Mouse (Mus musculus) liver, embryonic 15.5 days (tissue): ENCODE measurements around the gene Serpinb1c. TPM values are rescaled to one million over a fixed set of nuclear protein-coding genes. Genes with fewer than 3 reads are reported as not detected.
"Not testable (repeated sequence)": the region's sequence is repeated elsewhere in the genome, so short reads cannot be mapped to it uniquely, and the experiment has no call there.

Source experiments
- ATAC-seq: fragments of 200-750 bp; cut with Nextera tagmentation; 2 replicates; pipeline ENCODE4 v1.8.0; 2017; ENCODE audit warnings: moderate number of reproducible peaks, mild to moderate bottlenecking, moderate library complexity; ENCODE audit not compliant: insufficient read depth
- H3K27ac ChIP-seq: fragments of 300-500 bp; sonication (generic); replicated peaks from 2 replicates; pipeline ENCODE4 v1.5.1; 2015; ENCODE audit warnings: mild to moderate bottlenecking, inconsistent platforms
- H3K27me3 ChIP-seq: fragments of 300-500 bp; sonication (generic); 2 replicates; pipeline ENCODE4 v1.6.1; 2015; ENCODE audit warnings: mild to moderate bottlenecking, inconsistent platforms
- H3K36me3 ChIP-seq: fragments of 300-500 bp; sonication (generic); replicated peaks from 2 replicates; pipeline ENCODE4 v1.6.1; 2015; ENCODE audit warnings: moderate library complexity, mild to moderate bottlenecking, inconsistent platforms
- H3K4me1 ChIP-seq: fragments of 300-500 bp; sonication (generic); replicated peaks from 2 replicates; pipeline ENCODE4 v1.6.1; 2015; ENCODE audit warnings: inconsistent platforms
- H3K4me2 ChIP-seq: fragments of 300-500 bp; sonication (generic); 2 replicates; pipeline ENCODE4 v1.6.1; 2015; ENCODE audit warnings: moderate library complexity, mild to moderate bottlenecking, inconsistent platforms
- H3K4me3 ChIP-seq: fragments of 300-500 bp; sonication (generic); replicated peaks from 2 replicates; pipeline ENCODE4 v1.5.1; 2015; ENCODE audit warnings: mild to moderate bottlenecking, inconsistent platforms
- H3K9ac ChIP-seq: fragments of 300-500 bp; sonication (generic); 2 replicates; pipeline ENCODE4 v1.6.1; 2015; ENCODE audit warnings: moderate library complexity, mild to moderate bottlenecking, inconsistent platforms
- H3K9me3 ChIP-seq: fragments of 300-500 bp; sonication (generic); replicated peaks from 2 replicates; pipeline ENCODE4 v1.6.1; 2016; ENCODE audit warnings: inconsistent platforms
- WGBS: fragments of 180-500 bp; shearing (Covaris S2); methylation state at CpG from one replicate; pipeline ENCODE4 v1.1.7; 2015; ENCODE audit warnings: mixed read lengths; ENCODE audit not compliant: insufficient replicate concordance; 5-methylcytosine and 5-hydroxymethylcytosine counted together
- polyA plus RNA-seq: library from polyadenylated mRNA; unstranded; fragments of >200 nt; fragmentation: Nextera tagmentation; extraction: Ambion mirVana; gene quantifications from 2 replicates; pipeline ENCODE4 v1.2.1, GENCODE M21; 2015

Serpinb1c gene
- polyA plus RNA-seq, result not detected in 2 replicates

DNA sequence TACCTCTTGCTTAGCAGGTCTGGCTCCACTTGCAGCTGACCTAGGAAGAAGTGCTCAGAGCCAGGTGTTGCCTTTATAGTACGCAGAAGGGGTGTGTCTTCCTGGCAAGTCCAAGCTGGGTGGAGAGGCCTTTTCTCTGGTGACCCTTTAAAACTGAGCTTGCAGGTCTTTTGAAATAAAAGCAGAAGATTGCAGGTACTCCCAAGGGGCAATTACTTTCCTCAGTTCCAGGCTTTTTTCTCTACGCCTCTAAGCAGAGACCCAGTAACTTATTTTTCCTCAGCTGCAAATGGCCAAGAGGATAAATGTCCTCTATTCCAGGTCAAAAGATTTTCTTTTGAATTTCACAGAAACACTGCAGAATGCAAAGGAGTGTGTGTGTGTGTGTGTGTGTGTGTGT is at the start of gene Serpinb1c:
Serpinb1c (minus strand) TSS at position 101 of the 400 bp plus-strand sequence.
- Histone ChIP-seq H3K4me3 (no peak within 1 kb of the TSS), H3K9me3 (no peaks in the 10 kb centered on the region), H3K36me3 (no peaks in the 10 kb centered on the region), H3K4me2 (no peak within 1 kb of the TSS), H3K9ac (no peak within 1 kb of the TSS), H3K27me3 (no peaks in the 10 kb centered on the region), H3K27ac (no peak within 1 kb of the TSS), H3K4me1 (no peaks in the 10 kb centered on the region)
- ATAC-seq, result no peak
- 65% methylated on average over 2 of the region's 2 CpGs for WGBS

DNA sequence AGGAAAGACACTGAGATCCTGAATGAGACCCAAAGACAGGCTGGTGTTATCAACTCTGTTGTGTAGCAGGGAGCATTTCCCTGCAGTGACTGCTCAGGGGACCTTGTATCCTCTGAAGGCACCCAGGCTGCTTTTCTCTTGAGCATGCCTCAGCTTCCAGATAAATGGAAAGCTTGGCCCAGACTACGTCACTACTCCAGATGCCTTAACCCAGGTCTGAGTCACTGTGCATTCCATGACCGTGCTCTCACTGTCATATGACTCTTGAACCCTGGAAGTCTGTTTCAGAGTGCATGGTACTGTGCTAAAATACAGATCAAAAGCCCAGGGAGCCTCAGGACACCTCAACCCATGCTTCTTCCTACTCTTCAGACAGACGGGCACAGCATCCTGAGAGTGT is 41.2 kb upstream of the Serpinb1c start:
- 46% methylated on average over 3 of the region's 3 CpGs for WGBS
- ATAC-seq, result not testable (repeated sequence)

DNA sequence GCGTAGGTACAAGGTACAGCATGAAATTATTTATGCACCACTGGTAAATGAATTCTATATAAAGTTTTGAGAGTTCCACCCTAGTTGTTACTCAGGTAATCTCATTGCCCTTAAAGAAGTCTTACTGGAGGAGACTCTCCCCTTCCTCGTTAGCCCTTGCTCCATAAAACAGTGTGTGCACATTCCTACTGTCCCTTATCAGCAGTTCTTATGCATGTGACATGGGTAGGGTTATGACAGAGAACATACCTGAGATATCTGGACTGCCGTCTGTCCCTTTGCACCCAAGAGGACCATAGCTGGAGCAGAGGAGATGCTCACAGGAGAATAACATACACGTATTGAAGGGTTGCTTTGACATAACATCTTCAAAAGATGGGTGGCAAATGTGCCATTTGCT is 40.3 kb upstream of the Serpinb1c start:
- not testable (repeated sequence) for H3K9me3 ChIP-seq, H3K4me1 ChIP-seq, H3K4me3 ChIP-seq, H3K27ac ChIP-seq, H3K27me3 ChIP-seq, ATAC-seq, H3K4me2 ChIP-seq, H3K36me3 ChIP-seq, H3K9ac ChIP-seq
- 57% methylated on average over 4 of the region's 4 CpGs for WGBS

More for the DNA sequence above, 41.2 kb upstream of the Serpinb1c start:
- not testable (repeated sequence) for H3K36me3 ChIP-seq, H3K9ac ChIP-seq, H3K4me3 ChIP-seq, H3K27me3 ChIP-seq, H3K4me2 ChIP-seq, H3K9me3 ChIP-seq, H3K4me1 ChIP-seq, H3K27ac ChIP-seq

- Histone ChIP-seq H3K9me3 (no peaks in the 10 kb centered on the region), H3K9ac (no peak overlapping the region), H3K36me3 (no peaks in the 10 kb centered on the region), H3K4me2 (no peak overlapping the region), H3K27ac (no peak overlapping the region), H3K27me3 (no peaks in the 10 kb centered on the region; the same call in 1 of the 2 replicates), H3K4me3 (no peak overlapping the region), H3K4me1 (no peaks in the 10 kb centered on the region)
- 6% methylated on average over 1 of the region's 1 CpGs for WGBS
- no peak for ATAC-seq
Observed at GRCm38 (mm10) chr13:32934706-32935381, 36.8 kb upstream of the Serpinb1c start.

- no peak for ATAC-seq
- Histone ChIP-seq H3K9me3 (no peaks in the 10 kb centered on the region), H3K4me1 (no peaks in the 10 kb centered on the region), H3K36me3 (no peaks in the 10 kb centered on the region), H3K4me3 (no peak overlapping the region), H3K27ac (no peak overlapping the region), H3K27me3 (no peaks in the 10 kb centered on the region; the same call in 1 of the 2 replicates), H3K4me2 (no peak overlapping the region), H3K9ac (no peak overlapping the region)
- WGBS, result 15% methylated on average over 2 of the region's 2 CpGs
Observed at GRCm38 (mm10) chr13:32929107-32929750, 31.2 kb upstream of the Serpinb1c start.

- Histone ChIP-seq H3K9me3 (no peaks in the 10 kb centered on the region), H3K4me1 (no peaks in the 10 kb centered on the region), H3K36me3 (no peaks in the 10 kb centered on the region), H3K9ac (no peak overlapping the region), H3K4me2 (no peak overlapping the region), H3K4me3 (no peak overlapping the region), H3K27ac (no peak overlapping the region), H3K27me3 (no peaks in the 10 kb centered on the region)
- no peak for ATAC-seq
- 65% methylated on average over 1 of the region's 1 CpGs for WGBS
Observed at GRCm38 (mm10) chr13:32927241-32927640, 29.2 kb upstream of the Serpinb1c start.

DNA sequence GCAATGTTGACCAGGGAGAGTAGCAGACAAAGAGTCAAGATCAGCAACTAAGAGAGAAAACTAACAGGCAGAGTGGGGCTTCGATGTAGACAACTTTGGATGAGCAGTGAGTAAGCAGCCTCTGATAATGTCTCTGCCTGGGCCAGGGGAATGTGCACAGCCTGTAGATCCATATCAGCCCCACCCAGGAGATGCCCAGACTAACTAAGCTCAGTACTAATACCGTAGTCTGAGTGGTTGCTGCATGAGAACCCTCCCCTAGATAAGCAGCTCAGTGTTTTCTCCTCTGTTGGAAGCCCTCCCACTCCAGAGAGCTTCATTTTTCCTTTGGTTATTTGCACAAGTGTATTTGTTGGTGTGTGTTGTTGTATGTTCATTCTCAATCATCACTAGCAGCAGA is 28.6 kb upstream of the Serpinb1c start:
- ATAC-seq, result no peak
- H3K4me1 ChIP-seq, result no peaks in the 10 kb centered on the region
- no peaks in the 10 kb centered on the region for H3K36me3 ChIP-seq

GRCm38 (mm10) chr13:32924578-32925360 is 26.8 kb upstream of the Serpinb1c start:
- no peaks in the 10 kb centered on the region for H3K36me3 ChIP-seq
- ATAC-seq, result no peak
- no peaks in the 10 kb centered on the region for H3K9me3 ChIP-seq
- no peaks in the 10 kb centered on the region for H3K27me3 ChIP-seq
- no peak overlapping the region for H3K9ac ChIP-seq
- no peak overlapping the region for H3K4me2 ChIP-seq
- WGBS, result 45% methylated on average over 7 of the region's 7 CpGs
- no peaks in the 10 kb centered on the region for H3K4me1 ChIP-seq
- H3K27ac ChIP-seq, result no peak overlapping the region
- no peak overlapping the region for H3K4me3 ChIP-seq

More for the DNA sequence above, 28.6 kb upstream of the Serpinb1c start:
- Histone ChIP-seq H3K27ac (no peak overlapping the region), H3K9me3 (no peaks in the 10 kb centered on the region), H3K9ac (no peak overlapping the region), H3K4me3 (no peak overlapping the region), H3K4me2 (no peak overlapping the region), H3K27me3 (no peaks in the 10 kb centered on the region)
- WGBS, result 50% methylated on average over 2 of the region's 2 CpGs

DNA sequence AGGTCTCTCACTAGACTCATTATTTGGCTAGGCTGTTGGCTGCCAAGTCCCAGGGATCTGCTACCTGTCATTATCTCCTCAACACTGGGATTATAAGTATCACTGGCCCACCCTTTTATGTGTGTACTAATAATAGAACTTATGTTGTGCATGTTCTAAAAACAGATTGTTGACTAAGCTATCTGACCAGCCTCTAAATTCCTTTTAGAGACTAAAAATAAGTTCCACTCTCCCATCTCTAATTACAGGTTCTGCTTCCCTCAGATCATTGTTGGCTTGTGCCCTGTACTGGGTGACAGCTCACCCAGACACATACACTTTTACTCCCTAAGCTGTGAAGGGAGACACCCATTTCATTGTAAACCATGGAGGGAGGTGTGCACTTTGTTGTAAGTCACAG is 24.6 kb upstream of the Serpinb1c start:
- Histone ChIP-seq H3K9ac (no peak overlapping the region), H3K4me3 (no peak overlapping the region), H3K36me3 (no peaks in the 10 kb centered on the region), H3K9me3 (no peaks in the 10 kb centered on the region), H3K27ac (no peak overlapping the region), H3K4me1 (no peaks in the 10 kb centered on the region), H3K4me2 (no peak overlapping the region), H3K27me3 (no peaks in the 10 kb centered on the region)
- ATAC-seq, result no peak

DNA sequence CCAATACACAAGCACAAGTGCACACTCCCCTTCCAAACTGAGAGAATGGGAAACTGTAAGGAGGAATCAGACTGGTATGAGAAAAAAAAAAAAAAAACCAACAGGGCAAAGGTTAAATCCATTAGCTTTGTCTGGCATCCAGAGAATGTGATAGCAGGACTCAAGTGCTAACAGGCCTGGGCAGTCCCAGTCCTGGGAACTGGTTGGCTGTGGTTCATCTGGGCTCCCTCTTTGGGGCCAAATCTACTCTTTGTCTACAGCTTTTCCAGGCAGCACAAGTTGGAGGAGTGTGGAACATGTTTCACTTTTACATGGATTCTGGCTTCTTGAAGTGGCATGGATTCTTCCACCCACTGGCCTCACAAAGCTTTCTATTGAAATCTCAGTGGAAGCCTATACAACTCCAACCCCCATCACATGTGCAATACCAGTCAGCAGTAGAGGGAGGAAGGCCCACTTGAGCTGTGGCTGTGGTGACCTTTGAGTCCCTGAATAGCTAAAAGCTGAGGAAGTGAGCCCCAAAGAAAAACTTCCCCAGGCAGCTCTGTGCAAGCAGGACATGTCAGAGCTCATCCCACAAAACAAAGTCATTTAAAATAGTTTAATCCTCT is 14.9 kb upstream of the Serpinb1c start:
- ATAC-seq, result no peak
- no peak overlapping the region for H3K27ac ChIP-seq
- H3K36me3 ChIP-seq, result no peaks in the 10 kb centered on the region
- H3K27me3 ChIP-seq, result no peaks in the 10 kb centered on the region
- H3K4me2 ChIP-seq, result no peak overlapping the region
- H3K4me1 ChIP-seq, result no peaks in the 10 kb centered on the region
- H3K9ac ChIP-seq, result no peak overlapping the region
- no peak overlapping the region for H3K4me3 ChIP-seq
- no peaks in the 10 kb centered on the region for H3K9me3 ChIP-seq

- Histone ChIP-seq H3K27ac (no peak overlapping the region), H3K27me3 (no peaks in the 10 kb centered on the region), H3K4me1 (no peaks in the 10 kb centered on the region), H3K4me3 (no peak overlapping the region), H3K36me3 (no peaks in the 10 kb centered on the region), H3K4me2 (no peak overlapping the region), H3K9me3 (no peaks in the 10 kb centered on the region), H3K9ac (no peak overlapping the region)
- ATAC-seq, result no peak
- WGBS, result 43% methylated on average over 3 of the region's 3 CpGs
Observed at GRCm38 (mm10) chr13:32908182-32908581, 10.2 kb upstream of the Serpinb1c start.
